Mouse (Mus musculus) cerebellum, adult 2 months (tissue): ENCODE results near the gene Arhgap21.

Experiments used
- CTCF ChIP-seq: fragments of 200-500 bp; IDR thresholded peaks from 2 replicates; pipeline ENCODE4 v1.5.1; 2011; ENCODE audit warnings: low read depth, mild to moderate bottlenecking, control low read depth, low read length, moderate library complexity, borderline replicate concordance; ENCODE audit not compliant: insufficient read depth
- POLR2A ChIP-seq: fragments of 200-500 bp; IDR thresholded peaks from 2 replicates; pipeline ENCODE4 v1.6.1; 2011; ENCODE audit warnings: low read length, control low read depth, borderline replicate concordance; ENCODE audit not compliant: insufficient read depth

DNA sequence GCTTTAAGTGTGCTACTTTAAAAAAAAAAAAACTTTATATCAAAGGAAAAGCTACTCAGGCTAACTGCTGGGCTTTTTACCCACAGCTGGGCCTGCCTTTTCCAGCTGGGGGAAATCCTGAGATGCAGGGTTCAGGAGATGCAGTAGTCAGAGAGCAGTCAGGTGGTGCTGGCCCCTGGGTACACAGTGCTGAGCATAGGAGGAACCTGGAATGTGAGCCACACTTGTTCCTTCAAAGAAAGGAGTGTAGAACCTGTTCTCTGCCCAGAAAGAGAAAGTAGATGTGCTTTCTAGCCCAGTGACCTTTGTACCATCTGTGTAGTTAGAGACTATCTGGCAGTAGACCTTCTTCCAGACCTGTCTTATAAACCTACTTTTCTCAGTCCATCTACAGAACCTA is 100.6 kb downstream of the Arhgap21 start:
- TF ChIP-seq POLR2A, result no peak
- no peak for TF ChIP-seq CTCF
